Mouse (Mus musculus) neural tube, embryonic 12.5 days (tissue): ENCODE data around the gene Cabp4. TPM values are rescaled to one million over a fixed set of nuclear protein-coding genes. Genes with fewer than 3 reads are reported as not detected.

Experiments used
- ATAC-seq: fragments of 200-750 bp; cut with Nextera tagmentation; 2 replicates; pipeline ENCODE4 v1.8.0; 2017; ENCODE audit warnings: low read depth, mild to moderate bottlenecking, moderate TSS enrichment, moderate library complexity; ENCODE audit not compliant: low FRiP score
- H3K27ac ChIP-seq: fragments of 300-500 bp; sonication (generic); 2 replicates; pipeline ENCODE4 v1.5.1; 2016
- H3K27me3 ChIP-seq: fragments of 300-500 bp; sonication (generic); replicated peaks from 2 replicates; pipeline ENCODE4 v1.6.1; 2016; ENCODE audit warnings: mild to moderate bottlenecking
- H3K36me3 ChIP-seq: fragments of 300-500 bp; sonication (generic); 2 replicates; pipeline ENCODE4 v1.6.1; 2016; ENCODE audit warnings: mild to moderate bottlenecking
- H3K4me1 ChIP-seq: fragments of 300-500 bp; sonication (generic); 2 replicates; pipeline ENCODE4 v1.6.1; 2016
- H3K4me2 ChIP-seq: fragments of 300-500 bp; sonication (generic); replicated peaks from 2 replicates; pipeline ENCODE4 v1.6.1; 2016; ENCODE audit warnings: mild to moderate bottlenecking
- H3K4me3 ChIP-seq: fragments of 300-500 bp; sonication (generic); 2 replicates; pipeline ENCODE4 v1.5.1; 2016
- H3K9ac ChIP-seq: fragments of 300-500 bp; sonication (generic); 2 replicates; pipeline ENCODE4 v1.6.1; 2016; ENCODE audit warnings: mild to moderate bottlenecking
- H3K9me3 ChIP-seq: fragments of 300-500 bp; sonication (generic); 2 replicates; pipeline ENCODE4 v1.6.1; 2016; ENCODE audit warnings: mild to moderate bottlenecking
- WGBS: fragments of 180-500 bp; shearing (Covaris S2); methylation state at CpG from one replicate; pipeline ENCODE4 v1.1.7; 2016; 5-methylcytosine and 5-hydroxymethylcytosine counted together
- polyA plus RNA-seq: library from polyadenylated mRNA; unstranded; fragments of >200 nt; fragmentation: Nextera tagmentation; extraction: Ambion mirVana; gene quantifications from 2 replicates; pipeline ENCODE4 v1.2.1, GENCODE M21; 2016

The Cabp4 gene
- polyA plus RNA-seq, 1 experiment from 2014 or later = 0.13 TPM

DNA sequence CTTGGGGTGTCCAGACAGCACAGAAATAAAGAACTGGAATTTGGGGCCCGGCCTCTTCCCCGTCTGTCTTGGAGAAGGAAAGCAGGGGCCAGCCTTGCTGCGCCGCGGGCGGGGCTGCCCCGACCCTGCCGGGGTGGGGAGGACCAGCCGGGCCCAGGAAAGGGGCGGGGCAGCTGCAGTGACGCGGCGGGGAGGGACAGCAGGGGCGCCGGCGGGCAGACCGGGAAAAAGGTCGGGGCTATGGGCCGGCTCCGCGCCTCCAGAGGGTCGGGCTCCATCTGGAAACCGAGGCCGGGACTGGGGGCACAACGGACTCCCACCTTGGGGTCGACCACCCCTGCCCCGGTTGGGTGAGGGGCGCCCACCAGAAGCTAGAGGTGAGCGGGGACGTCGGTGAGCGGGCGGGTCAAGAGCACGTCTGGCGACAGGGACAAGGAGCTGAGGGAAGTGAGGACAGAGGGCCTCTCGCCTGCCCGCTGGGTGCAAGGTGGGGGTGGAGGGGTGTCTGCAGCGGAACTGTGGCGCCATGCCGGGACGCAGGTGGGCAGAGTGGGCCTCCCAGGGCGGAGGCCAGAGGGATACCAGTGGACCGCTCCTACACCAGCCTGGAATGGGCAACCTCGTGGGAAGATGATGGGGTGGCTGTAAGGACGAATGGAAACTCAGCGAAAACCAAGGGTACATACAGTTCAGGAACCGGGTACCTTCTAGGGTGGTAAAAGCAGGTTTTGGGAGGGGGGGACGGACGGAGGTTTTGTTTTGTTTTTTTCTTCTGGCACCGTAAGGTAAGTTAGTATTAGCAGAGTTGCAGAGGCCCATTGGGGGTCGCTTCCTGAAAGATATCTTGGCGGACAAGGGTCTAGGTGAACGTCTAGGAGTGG is 43.8 kb downstream of the Cabp4 start, which contains the start of gene Pitpnm1:
Gene Pitpnm1 (plus strand): TSS at position 162 of the 881 bp plus-strand sequence.
- H3K27ac ChIP-seq = no peak within 1 kb of the TSS
- peaks cover 38% of the 10 kb centered on the region for H3K27me3 ChIP-seq
- H3K36me3 ChIP-seq = no peaks in the 10 kb centered on the region
- WGBS = 2% methylated on average over 53 of the region's 53 CpGs
- no peak for ATAC-seq
- H3K4me2 ChIP-seq = peak within 1 kb of the TSS; percentile 92
- H3K9me3 ChIP-seq = no peaks in the 10 kb centered on the region
- H3K4me1 ChIP-seq = peaks cover 42% of the 10 kb centered on the region
- H3K9ac ChIP-seq = peak within 1 kb of the TSS; percentile 69
- H3K4me3 ChIP-seq = peak within 1 kb of the TSS; percentile 50

DNA sequence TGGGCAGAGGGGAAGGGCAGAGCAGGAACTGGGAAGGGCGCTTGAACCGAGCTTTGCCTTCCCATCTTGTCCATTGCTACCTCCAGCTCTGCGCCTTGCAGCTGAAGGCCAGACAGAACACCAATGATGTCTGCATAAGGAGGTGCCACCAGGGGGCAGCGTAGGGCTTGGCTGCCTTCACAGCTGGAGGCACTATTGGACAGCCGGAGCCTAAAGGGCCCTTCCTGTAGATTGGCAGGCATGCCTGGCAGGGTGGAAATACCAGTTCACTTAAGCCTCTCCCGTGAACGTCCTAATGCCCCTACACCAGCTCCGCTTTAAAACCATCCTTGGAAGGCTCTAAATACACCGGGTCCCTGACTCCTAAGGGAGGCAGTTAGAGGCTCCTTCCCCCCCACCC is 44.8 kb downstream of the Cabp4 start:
- Histone ChIP-seq H3K27me3 (peaks cover 38% of the 10 kb centered on the region), H3K27ac (no peak overlapping the region), H3K4me3 (no peak overlapping the region; the same call in 1 of the 2 replicates), H3K9me3 (no peaks in the 10 kb centered on the region), H3K4me1 (peaks cover 42% of the 10 kb centered on the region), H3K4me2 (peak overlapping the region; percentile 92), H3K9ac (no peak overlapping the region), H3K36me3 (no peaks in the 10 kb centered on the region)
- WGBS = 14% methylated on average over 9 of the region's 9 CpGs
- no peak for ATAC-seq

DNA sequence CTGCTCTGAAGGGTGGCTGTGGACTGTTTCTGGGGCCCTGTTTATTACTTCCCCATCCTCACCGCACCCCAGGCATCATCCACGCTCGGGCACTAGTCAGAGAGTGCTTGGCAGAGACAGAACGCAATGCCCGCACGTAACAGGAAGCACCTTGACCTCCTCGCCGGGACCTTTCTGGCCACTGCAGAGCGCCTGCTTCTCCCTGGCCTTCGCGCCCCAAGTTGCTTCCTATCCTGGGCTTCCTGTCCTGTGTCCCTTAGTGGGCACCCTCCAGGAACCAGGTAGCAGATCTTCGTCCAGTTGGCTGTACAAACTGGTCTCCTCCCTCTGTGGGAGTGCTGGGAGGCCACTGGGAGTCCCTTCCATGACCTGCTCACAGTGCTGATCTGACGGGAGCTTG is 45.4 kb downstream of the Cabp4 start:
- peaks cover 38% of the 10 kb centered on the region for H3K27me3 ChIP-seq
- WGBS = 94% methylated on average over 13 of the region's 13 CpGs
- no peaks in the 10 kb centered on the region for H3K36me3 ChIP-seq
- no peaks in the 10 kb centered on the region for H3K9me3 ChIP-seq
- H3K27ac ChIP-seq = no peak overlapping the region
- H3K4me1 ChIP-seq = peaks cover 42% of the 10 kb centered on the region
- no peak overlapping the region for H3K4me3 ChIP-seq
- H3K4me2 ChIP-seq = peak overlapping the region; percentile 59; the same call in 1 of the 2 replicates
- ATAC-seq = no peak
- no peak overlapping the region for H3K9ac ChIP-seq

DNA sequence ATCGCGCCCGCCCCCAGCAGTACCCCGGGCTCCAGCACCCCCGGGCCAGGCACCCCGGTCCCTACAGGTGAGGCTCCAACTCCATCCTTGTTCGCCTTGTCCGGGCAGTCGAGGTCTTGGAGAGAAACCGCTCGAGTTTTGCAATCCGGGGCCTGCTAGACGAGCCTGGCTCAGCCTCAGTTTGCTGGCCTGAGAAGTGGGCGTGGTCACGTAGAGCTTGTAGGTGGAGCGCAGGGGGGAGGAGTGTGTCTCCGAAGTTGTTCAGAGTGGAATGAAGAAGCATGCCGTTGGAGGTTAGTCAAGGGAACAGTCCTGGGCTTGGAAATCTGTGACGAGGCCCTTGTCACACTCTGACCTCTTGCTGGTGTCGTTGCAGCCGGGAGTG is 46.4 kb downstream of the Cabp4 start:
- no peak for ATAC-seq
- Histone ChIP-seq H3K36me3 (no peaks in the 10 kb centered on the region), H3K9ac (peak overlapping the region; percentile 55), H3K4me3 (peak overlapping the region; percentile 46), H3K9me3 (no peaks in the 10 kb centered on the region), H3K27ac (peak overlapping the region; percentile 37; the same call in 1 of the 2 replicates), H3K4me1 (peaks cover 42% of the 10 kb centered on the region), H3K4me2 (peak overlapping the region; percentile 59), H3K27me3 (peaks cover 30% of the 10 kb centered on the region)
- 2% methylated on average over 21 of the region's 21 CpGs for WGBS

DNA sequence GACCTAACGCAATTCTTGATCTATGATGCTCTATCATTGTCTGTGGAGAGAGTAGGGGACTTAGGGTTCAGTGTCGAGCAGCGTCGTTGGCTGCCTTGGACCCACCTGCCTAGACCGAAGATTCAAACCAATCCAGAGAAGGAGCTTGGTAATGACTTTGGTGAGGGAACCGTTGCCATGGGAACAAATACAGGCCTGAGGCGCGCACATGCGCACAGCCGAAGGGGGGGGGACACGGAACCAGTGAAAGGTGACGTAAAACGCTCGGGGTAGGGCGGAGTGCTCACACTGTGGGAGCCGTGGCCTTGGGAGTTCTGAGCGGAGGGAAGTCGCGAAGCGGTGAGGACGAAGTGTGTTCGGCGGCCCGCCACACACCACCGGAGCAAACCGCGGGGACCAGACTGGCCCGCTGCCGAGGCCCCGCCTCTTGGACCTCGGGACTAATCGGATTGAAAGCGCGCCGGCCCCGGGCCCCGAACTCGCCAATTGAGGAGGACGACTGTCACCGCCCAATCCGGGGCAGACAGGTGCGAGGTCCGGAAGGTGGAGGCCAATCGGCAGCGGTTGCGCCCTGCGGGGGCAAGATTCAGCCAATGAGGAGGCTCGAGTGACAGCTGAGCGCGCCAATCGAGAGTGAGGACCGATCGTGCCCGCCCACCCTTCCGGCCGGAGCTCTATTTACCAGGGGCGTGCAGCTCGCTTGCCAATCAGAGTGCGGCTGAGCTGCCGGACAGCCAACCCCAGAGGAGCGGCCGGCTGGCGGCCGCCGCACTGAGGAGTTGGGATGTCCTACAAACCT is 47.0 kb downstream of the Cabp4 start, which contains the start of gene Cdk2ap2:
Gene Cdk2ap2 (plus strand): TSS at position 541 of the 799 bp plus-strand sequence.
- H3K9me3 ChIP-seq = no peaks in the 10 kb centered on the region
- peak; percentile 91 for ATAC-seq
- WGBS = under 1% methylated on average over 65 of the region's 65 CpGs

DNA sequence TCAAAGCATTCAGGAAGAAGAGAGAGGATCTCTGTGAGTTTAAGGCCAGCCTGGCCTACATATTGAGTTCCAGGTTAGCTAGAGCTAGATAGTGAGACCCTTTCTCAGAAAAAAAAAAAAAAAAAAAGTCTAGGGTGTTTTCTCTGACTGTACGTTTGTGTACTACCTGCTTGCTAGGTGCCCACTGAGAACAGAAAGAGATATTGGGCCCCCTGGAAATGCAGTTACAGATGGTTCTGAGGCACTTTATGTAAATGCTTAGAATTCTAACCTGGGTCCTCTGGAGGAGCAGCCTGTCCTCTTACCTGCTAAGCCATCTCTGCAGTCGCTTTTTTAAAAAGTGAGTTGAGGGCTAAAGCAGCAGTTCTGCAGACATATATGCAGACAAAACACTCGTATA is 48.0 kb downstream of the Cabp4 start:
- H3K36me3 ChIP-seq = no peaks in the 10 kb centered on the region
- H3K27ac ChIP-seq = no peak overlapping the region
- 70% methylated on average over 3 of the region's 3 CpGs for WGBS
- no peak for ATAC-seq
- no peaks in the 10 kb centered on the region for H3K9me3 ChIP-seq
- H3K4me3 ChIP-seq = no peak overlapping the region
- no peak overlapping the region for H3K9ac ChIP-seq
- H3K27me3 ChIP-seq = peaks cover 16% of the 10 kb centered on the region
- peaks cover 33% of the 10 kb centered on the region for H3K4me1 ChIP-seq
- H3K4me2 ChIP-seq = no peak overlapping the region

More for the DNA sequence above, 47.0 kb downstream of the Cabp4 start, which contains the start of gene Cdk2ap2:
- Histone ChIP-seq H3K4me3 (peak within 1 kb of the TSS; percentile 46), H3K27ac (peak within 1 kb of the TSS; percentile 48; the same call in 1 of the 2 replicates), H3K4me2 (peak within 1 kb of the TSS; percentile 59), H3K36me3 (no peaks in the 10 kb centered on the region), H3K4me1 (peaks cover 42% of the 10 kb centered on the region), H3K9ac (peak within 1 kb of the TSS; percentile 55), H3K27me3 (peaks cover 24% of the 10 kb centered on the region)

DNA sequence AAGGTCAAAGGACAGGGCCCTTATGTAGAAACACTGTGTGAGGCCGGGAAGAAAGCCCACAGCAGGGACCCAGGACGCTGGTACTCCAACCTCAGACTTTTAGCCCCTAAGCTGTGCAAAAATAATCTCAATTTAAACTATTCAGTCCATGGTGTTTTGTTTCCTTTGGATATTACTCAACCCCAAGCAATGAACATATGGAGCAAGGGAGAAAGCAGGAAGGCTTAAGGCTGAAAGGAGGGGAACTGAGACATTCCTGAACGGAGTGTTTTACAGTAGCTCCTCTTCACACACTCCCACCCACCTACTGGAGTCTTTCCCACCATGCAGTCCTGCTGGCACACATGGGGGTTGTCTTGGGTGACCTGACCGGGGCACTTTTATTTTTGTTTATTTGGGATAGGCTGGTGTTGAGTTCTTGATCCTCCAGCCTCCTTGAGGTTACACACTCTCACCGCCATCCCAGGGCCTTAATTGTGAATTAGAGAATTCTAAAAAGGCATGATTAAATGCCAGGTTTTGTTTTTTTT is 49.0 kb downstream of the Cabp4 start:
- H3K4me2 ChIP-seq = no peak overlapping the region
- ATAC-seq = no peak
- H3K27ac ChIP-seq = no peak overlapping the region
- no peak overlapping the region for H3K9ac ChIP-seq
- no peaks in the 10 kb centered on the region for H3K9me3 ChIP-seq
- WGBS = 77% methylated on average over 5 of the region's 5 CpGs
- H3K27me3 ChIP-seq = peaks cover 7% of the 10 kb centered on the region
- peaks cover 23% of the 10 kb centered on the region for H3K4me1 ChIP-seq
- no peaks in the 10 kb centered on the region for H3K36me3 ChIP-seq
- no peak overlapping the region for H3K4me3 ChIP-seq

DNA sequence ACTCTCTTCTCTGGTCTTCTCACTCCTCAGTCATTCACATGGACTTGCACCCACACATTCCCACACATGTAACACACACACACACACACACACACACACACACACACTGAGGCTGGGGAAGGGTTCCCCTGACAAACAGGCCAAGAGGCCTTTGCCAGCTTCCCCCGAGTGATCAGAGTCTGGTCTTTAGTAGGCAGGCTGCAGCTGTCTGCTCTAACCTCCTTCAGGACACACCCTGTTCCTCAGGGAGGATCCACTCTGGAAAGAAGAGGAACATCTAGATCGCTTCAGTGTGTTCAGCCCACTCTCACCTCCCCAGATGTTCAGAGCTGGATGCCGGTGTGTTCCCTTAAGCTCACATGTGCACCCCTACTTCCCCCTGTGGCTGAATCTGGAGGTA is 49.5 kb downstream of the Cabp4 start:
- 91% methylated on average over 3 of the region's 3 CpGs for WGBS
- no peaks in the 10 kb centered on the region for H3K9me3 ChIP-seq
- H3K4me2 ChIP-seq = no peak overlapping the region
- no peaks in the 10 kb centered on the region for H3K36me3 ChIP-seq
- no peak for ATAC-seq
- 0 out of 2 replicates have a peak, but pooled peaks cover 3% of the 10 kb centered on the region for H3K27me3 ChIP-seq
- H3K4me1 ChIP-seq = peaks cover 19% of the 10 kb centered on the region
- no peak overlapping the region for H3K27ac ChIP-seq
- H3K4me3 ChIP-seq = no peak overlapping the region
- H3K9ac ChIP-seq = no peak overlapping the region

DNA sequence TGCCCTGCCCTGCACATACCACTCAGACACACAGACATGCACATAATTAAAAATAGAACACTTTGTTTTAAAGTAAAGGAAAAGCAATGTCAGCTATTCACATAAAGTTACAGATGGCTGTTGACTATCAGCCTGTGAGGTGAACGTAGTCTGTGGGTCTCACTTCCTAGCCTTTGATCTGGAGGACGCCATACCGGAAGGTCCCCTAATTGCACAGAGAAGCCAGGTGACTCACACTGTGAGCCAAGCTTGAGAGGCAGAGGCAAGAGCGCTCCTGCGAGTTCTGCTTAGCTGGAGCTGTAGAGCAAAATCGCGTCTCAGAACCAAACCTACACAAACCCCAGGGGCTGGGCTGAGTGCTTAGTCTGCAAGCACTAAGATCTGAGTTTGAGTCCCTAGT is 50.1 kb downstream of the Cabp4 start:
- Histone ChIP-seq H3K4me1 (peaks cover 13% of the 10 kb centered on the region), H3K9ac (no peak overlapping the region), H3K27ac (no peak overlapping the region), H3K4me2 (no peak overlapping the region), H3K36me3 (no peaks in the 10 kb centered on the region), H3K27me3 (no peaks in the 10 kb centered on the region), H3K9me3 (no peaks in the 10 kb centered on the region), H3K4me3 (no peak overlapping the region)
- 72% methylated on average over 7 of the region's 7 CpGs for WGBS
- no peak for ATAC-seq

DNA sequence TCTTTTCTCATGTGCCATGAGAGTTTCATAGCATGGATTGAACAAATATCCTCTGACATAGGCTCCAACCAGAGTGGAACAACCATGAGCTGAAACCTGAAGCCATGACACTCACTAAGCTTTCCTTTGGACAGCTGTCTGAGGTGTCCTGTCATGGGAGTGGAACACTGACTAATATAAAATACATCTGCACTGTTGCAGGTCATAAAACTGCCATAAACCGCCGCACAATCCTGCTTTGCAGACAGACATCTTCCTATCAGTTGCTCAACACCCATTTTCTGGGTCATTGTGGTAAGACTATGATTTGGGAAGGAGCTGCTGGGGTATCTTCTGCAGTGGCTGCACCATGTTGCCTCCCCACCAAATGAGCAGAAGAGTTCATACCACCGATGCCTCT is 51.1 kb downstream of the Cabp4 start:
- no peaks in the 10 kb centered on the region for H3K36me3 ChIP-seq
- no peak overlapping the region for H3K27ac ChIP-seq
- H3K9me3 ChIP-seq = no peaks in the 10 kb centered on the region
- no peak overlapping the region for H3K4me3 ChIP-seq
- H3K4me2 ChIP-seq = no peak overlapping the region
- ATAC-seq = no peak
- H3K27me3 ChIP-seq = no peaks in the 10 kb centered on the region
- WGBS = 87% methylated on average over 3 of the region's 3 CpGs
- H3K4me1 ChIP-seq = peaks cover 3% of the 10 kb centered on the region; the same call in 1 of the 2 replicates
- no peak overlapping the region for H3K9ac ChIP-seq

DNA sequence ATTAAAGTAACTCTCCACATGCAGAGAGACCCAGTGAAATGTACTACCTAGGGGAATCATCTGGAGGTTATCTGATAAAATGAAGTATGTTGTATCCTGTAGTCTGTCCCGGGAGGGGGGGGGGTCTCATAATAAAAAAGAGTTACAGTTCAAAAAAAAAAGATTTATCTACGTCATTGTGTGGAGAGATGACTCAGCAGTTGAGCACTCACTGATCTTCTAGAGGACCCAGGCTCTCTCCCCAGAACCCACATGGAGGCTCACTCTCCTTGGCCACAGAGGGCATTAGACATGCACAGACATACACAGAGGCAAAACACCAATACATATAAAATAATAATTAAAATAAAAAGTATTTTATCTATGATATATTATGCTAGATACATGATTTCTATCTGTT is 52.5 kb downstream of the Cabp4 start:
- Histone ChIP-seq H3K9ac (no peak overlapping the region), H3K4me2 (no peak overlapping the region), H3K27me3 (no peaks in the 10 kb centered on the region), H3K36me3 (no peaks in the 10 kb centered on the region), H3K4me3 (no peak overlapping the region), H3K9me3 (no peaks in the 10 kb centered on the region), H3K4me1 (no peaks in the 10 kb centered on the region), H3K27ac (no peak overlapping the region)
- no peak for ATAC-seq
- WGBS = 72% methylated on average over 2 of the region's 2 CpGs

DNA sequence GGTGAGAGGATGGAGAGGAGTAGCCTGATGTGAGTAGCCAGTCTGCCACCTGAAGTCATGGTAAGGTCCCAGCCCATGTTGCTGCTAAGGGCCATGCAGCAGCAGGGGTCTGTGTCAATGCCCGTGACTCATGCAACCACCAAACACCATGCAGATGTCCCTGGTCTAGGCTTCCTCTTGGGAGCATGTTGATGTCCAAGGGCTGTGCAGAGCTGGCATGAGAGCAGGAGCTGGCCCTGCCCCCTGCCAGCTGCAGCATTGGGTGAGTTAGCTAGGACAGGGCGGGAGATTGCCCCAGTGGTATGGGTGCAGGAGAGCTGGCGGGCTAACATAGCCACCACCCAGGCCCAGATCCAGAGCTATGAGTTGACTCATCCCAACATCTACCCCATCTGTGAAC is 53.4 kb downstream of the Cabp4 start:
- H3K9ac ChIP-seq = no peak overlapping the region
- H3K4me2 ChIP-seq = no peak overlapping the region
- ATAC-seq = no peak
- no peaks in the 10 kb centered on the region for H3K4me1 ChIP-seq
- H3K9me3 ChIP-seq = no peaks in the 10 kb centered on the region
- H3K27me3 ChIP-seq = no peaks in the 10 kb centered on the region; the same call in 1 of the 2 replicates
- no peak overlapping the region for H3K4me3 ChIP-seq
- no peak overlapping the region for H3K27ac ChIP-seq
- WGBS = 91% methylated on average over 3 of the region's 3 CpGs
- no peaks in the 10 kb centered on the region for H3K36me3 ChIP-seq
